ENCODE assay signal across 22 mouse cellular contexts in genomic region chr11:70068245-70068644, GRCm38 (mm10). TPM values are rescaled to one million over a fixed set of nuclear protein-coding genes. Genes with fewer than 3 reads are reported as not detected.
"Had no signal": no experiment of that assay in that cellular context is flagged by ENCODE, and none has a peak within 500 bp of the region (broad histone marks: within the 10 kb centered on the region; RNA-seq: fewer than 3 reads in every experiment).

No protein-coding gene starts in this region.

- H3K36me3 ChIP-seq: kidney, embryonic 15.5 days; limb, embryonic 10.5 days; liver, embryonic 15.5 days; midbrain, embryonic 10.5 days had no signal

- H3K4me3 ChIP-seq: kidney, embryonic 15.5 days; left cerebral cortex, adult 2 months; limb, embryonic 10.5 days; liver, embryonic 15.5 days; midbrain, embryonic 10.5 days had no signal

- H3K4me1 ChIP-seq: liver, embryonic 15.5 days had no signal

- H3K27me3 ChIP-seq: liver, embryonic 15.5 days had no signal

- H3K9me3 ChIP-seq: kidney, embryonic 15.5 days; limb, embryonic 10.5 days; liver, embryonic 15.5 days had no signal

- H3K9ac ChIP-seq: kidney, embryonic 15.5 days; liver, embryonic 15.5 days had no signal

- H3K27ac ChIP-seq: kidney, embryonic 15.5 days; left cerebral cortex, adult 2 months; liver, embryonic 15.5 days; midbrain, embryonic 10.5 days had no signal

- DNase-seq: kidney, adult 2 months; kidney, postnatal 25 days; lung, adult 2 months; lung, postnatal 4 days; retina, postnatal 1 day; right cerebral cortex, postnatal 4 days; spleen, adult 18-20 months; thymus, adult 18-20 months; thymus, postnatal 14 days had no signal

- ATAC-seq: intestine, embryonic 16.5 days; lung, postnatal 0 days had no signal

- H3K4me2 ChIP-seq: kidney, embryonic 15.5 days; liver, embryonic 11.5 days; liver, embryonic 15.5 days had no signal

RNA-seq across cellular contexts. Expression of gene Asgr1, which starts 14.4 kb away (rescaled TPM):
- total RNA-seq: megakaryocyte, adult 5-6 weeks had no signal
- polyA plus RNA-seq: stomach, embryonic 14.5 days had no signal

RNA-seq across cellular contexts. Expression of gene Asgr2, which starts 24.2 kb away (rescaled TPM):
- total RNA-seq: layer of hippocampus, adult 18-20 months; layer of hippocampus, postnatal 14 days; left cerebral cortex, adult 2 months; left cerebral cortex, postnatal 14 days had no signal
- polyA plus RNA-seq: limb, embryonic 10.5 days; lung, postnatal 0 days; midbrain, embryonic 10.5 days had no signal
